Mouse (Mus musculus): ENCODE measurements around the gene Hcn4.

GRCm38 (mm10) chr9:58837174-58837573 lies 14.0 kb downstream of the Hcn4 start:
- no peak for TF ChIP-seq CTCF (IDR thresholded peaks at IDR 0.05)
- TF ChIP-seq POLR2A (IDR thresholded peaks at IDR 0.05; ENCODE audit: insufficient read depth, low read depth, low read length), result no peak
